Mouse (Mus musculus) thymus, postnatal 36 days (tissue): ENCODE measurements around the gene Ccdc154.
"Not testable (repeated sequence)": the region's sequence is repeated elsewhere in the genome, so short reads cannot be mapped to it uniquely, and the experiment has no call there.

Experiments
- DNase-seq, 2 experiments: peaks; one replicate each; pipeline ENCODE4 v3.0.0; 2022; ENCODE audit warnings: mixed read lengths in 2 of 2

Ccdc154 gene

GRCm38 (mm10) chr17:25162161-25162560 lies at the start of gene Ccdc154:
Gene Ccdc154 (plus strand): TSS chr17:25162461.
- no peak for DNase-seq

- DNase-seq: no peak
These were observed 47.2 kb upstream of the Ccdc154 start for GRCm38 (mm10) chr17:25114908-25115645.

- DNase-seq: peak; percentile 90 to 91
These were observed 46.4 kb upstream of the Ccdc154 start, which contains the start of gene Telo2 for GRCm38 (mm10) chr17:25115664-25116432. Gene Telo2 (minus strand): TSS chr17:25115967.

- peak in 1 of 2 experiments; percentile 10 for DNase-seq
These were observed 45.0 kb upstream of the Ccdc154 start for GRCm38 (mm10) chr17:25117263-25117662.

GRCm38 (mm10) chr17:25120406-25120805 lies 41.9 kb upstream of the Ccdc154 start, which contains the start of gene Ptx4:
Gene Ptx4 (plus strand): TSS chr17:25120760.
- DNase-seq: no peak

- peak; percentile 36 to 48 for DNase-seq
These were observed 38.3 kb upstream of the Ccdc154 start for GRCm38 (mm10) chr17:25123979-25124378.

GRCm38 (mm10) chr17:25125442-25126060 lies 36.7 kb upstream of the Ccdc154 start:
- DNase-seq: not testable (repeated sequence)

GRCm38 (mm10) chr17:25127079-25127478 lies 35.2 kb upstream of the Ccdc154 start:
- DNase-seq: no peak

GRCm38 (mm10) chr17:25127681-25128080 lies 34.6 kb upstream of the Ccdc154 start:
- DNase-seq: no peak

GRCm38 (mm10) chr17:25130060-25130459 lies 32.2 kb upstream of the Ccdc154 start:
- DNase-seq: no peak

GRCm38 (mm10) chr17:25133275-25133698 lies 29.0 kb upstream of the Ccdc154 start, which contains the start of gene Clcn7:
Gene Clcn7 (plus strand): TSS chr17:25133391.
- DNase-seq: peak; percentile 84 to 86

- DNase-seq: no peak
These were observed 26.6 kb upstream of the Ccdc154 start for GRCm38 (mm10) chr17:25135622-25136021.

- no peak for DNase-seq
These were observed 23.5 kb upstream of the Ccdc154 start for GRCm38 (mm10) chr17:25138803-25139202.

- DNase-seq: no peak
These were observed 22.3 kb upstream of the Ccdc154 start for GRCm38 (mm10) chr17:25139960-25140359.

GRCm38 (mm10) chr17:25163387-25163786 lies 1.1 kb downstream of the Ccdc154 start:
- DNase-seq: no peak

- no peak for DNase-seq
These were observed 2.5 kb downstream of the Ccdc154 start for GRCm38 (mm10) chr17:25164770-25165169.

GRCm38 (mm10) chr17:25165970-25166671 lies 3.9 kb downstream of the Ccdc154 start:
- no peak for DNase-seq

GRCm38 (mm10) chr17:25169706-25170105 lies 7.4 kb downstream of the Ccdc154 start:
- DNase-seq: no peak

GRCm38 (mm10) chr17:25172558-25172957 lies 10.3 kb downstream of the Ccdc154 start:
- DNase-seq: no peak

- no peak for DNase-seq
These were observed 13.2 kb downstream of the Ccdc154 start, which contains the start of gene Gm38655 for GRCm38 (mm10) chr17:25175411-25175810. Gene Gm38655 (minus strand): TSS chr17:25175471.

- no peak for DNase-seq
These were observed 21.0 kb downstream of the Ccdc154 start for GRCm38 (mm10) chr17:25183232-25183631.

- DNase-seq: peak; percentile 95 to 96
These were observed 21.9 kb downstream of the Ccdc154 start, which contains the start of gene BC003965 for GRCm38 (mm10) chr17:25184129-25184691. Gene BC003965 (plus strand): TSS chr17:25184554.
